Mouse (Mus musculus) MEL (cell line): ENCODE data around the gene Tmem175.

Experiments
- CHD2 ChIP-seq: IDR thresholded peaks from 2 replicates; pipeline ENCODE4 v1.6.1; 2011; ENCODE audit warnings: low read length, improper control_type of control experiment
- CTCF ChIP-seq, 3 experiments: IDR thresholded peaks in 2 of 3; conservative IDR thresholded peaks in 1 of 3; 2 replicates each; pipeline ENCODE4 v1.5.1; 2011 to 2012; ENCODE audit warnings: low read length in 3 of 3, low read depth in 2 of 3, mild to moderate bottlenecking in 2 of 3, improper control_type of control experiment in 1 of 3, inconsistent platforms in 1 of 3, mixed read lengths in 1 of 3, moderate library complexity in 1 of 3; ENCODE audit not compliant: control insufficient read depth in 1 of 3, insufficient read depth in 1 of 3, poor library complexity in 1 of 3, severe bottlenecking in 1 of 3
- EP300 ChIP-seq, 2 experiments: IDR thresholded peaks; 2 replicates each; pipeline ENCODE4 v1.6.1; 2011; ENCODE audit warnings: improper control_type of control experiment in 2 of 2, low read length in 2 of 2, low read depth in 1 of 2, mild to moderate bottlenecking in 1 of 2
- POLR2A ChIP-seq, 2 experiments: IDR thresholded peaks; 2 replicates each; pipeline ENCODE4 v1.6.1; 2011 to 2012; ENCODE audit warnings: low read length in 2 of 2, mild to moderate bottlenecking in 2 of 2, control low read depth in 1 of 2, improper control_type of control experiment in 1 of 2, low read depth in 1 of 2, moderate library complexity in 1 of 2; ENCODE audit not compliant: control insufficient read depth in 1 of 2, insufficient read depth in 1 of 2, poor library complexity in 1 of 2
- USF1 ChIP-seq: IDR thresholded peaks from 2 replicates; pipeline ENCODE4 v1.6.1; 2014; ENCODE audit warnings: low read depth, mild to moderate bottlenecking, inconsistent platforms, low read length, improper control_type of control experiment, moderate library complexity
- ZMIZ1 ChIP-seq: IDR thresholded peaks from 2 replicates; pipeline ENCODE4 v1.6.1; 2012; ENCODE audit warnings: low read depth, mild to moderate bottlenecking, inconsistent platforms, low read length, improper control_type of control experiment, moderate library complexity
- ZNF384 ChIP-seq: IDR thresholded peaks from 2 replicates; pipeline ENCODE4 v1.6.1; 2012; ENCODE audit warnings: low read depth, mild to moderate bottlenecking, inconsistent platforms, low read length, improper control_type of control experiment

- TF ChIP-seq CTCF (IDR thresholded peaks at IDR 0.05 in 2 of 3, conservative IDR thresholded peaks at IDR 0.05 in 1 of 3; ENCODE audit: control insufficient read depth in 1 of 3, insufficient read depth in 1 of 3, low read depth in 2 of 3, low read length in 3 of 3, poor library complexity in 1 of 3, severe bottlenecking in 1 of 3): no peak
- no peak for TF ChIP-seq POLR2A (IDR thresholded peaks at IDR 0.05; ENCODE audit: control insufficient read depth in 1 of 2, insufficient read depth in 1 of 2, low read depth in 1 of 2, low read length in 2 of 2, poor library complexity in 1 of 2)
- TF ChIP-seq ZNF384: no peak
- TF ChIP-seq CHD2: no peak
- no peak for TF ChIP-seq EP300 (IDR thresholded peaks at IDR 0.05; ENCODE audit: low read depth in 1 of 2, low read length in 2 of 2)
- TF ChIP-seq USF1: no peak
- no peak for TF ChIP-seq ZMIZ1
Measured at GRCm38 (mm10) chr5:108662772-108663171, 33.2 kb downstream of the Tmem175 start.
